Mouse (Mus musculus) thymus, postnatal 0 days (tissue): ENCODE results near the gene Fthl17e. TPM values are rescaled to one million over a fixed set of nuclear protein-coding genes. Genes with fewer than 3 reads are reported as not detected.
"Not testable (repeated sequence)": the region's sequence is repeated elsewhere in the genome, so short reads cannot be mapped to it uniquely, and the experiment has no call there.

Experiments used
- DNase-seq: peaks from one replicate; pipeline ENCODE4 v3.0.0-alpha.2; 2015; ENCODE audit warnings: low spot score
- polyA plus RNA-seq: library from polyadenylated mRNA; unstranded; fragments of >200 nt; fragmentation: Nextera tagmentation; extraction: Ambion mirVana; gene quantifications from 2 replicates; pipeline ENCODE4 v1.2.1, GENCODE M21; 2015

The Fthl17e gene
- polyA plus RNA-seq: not detected in 2 replicates

DNA sequence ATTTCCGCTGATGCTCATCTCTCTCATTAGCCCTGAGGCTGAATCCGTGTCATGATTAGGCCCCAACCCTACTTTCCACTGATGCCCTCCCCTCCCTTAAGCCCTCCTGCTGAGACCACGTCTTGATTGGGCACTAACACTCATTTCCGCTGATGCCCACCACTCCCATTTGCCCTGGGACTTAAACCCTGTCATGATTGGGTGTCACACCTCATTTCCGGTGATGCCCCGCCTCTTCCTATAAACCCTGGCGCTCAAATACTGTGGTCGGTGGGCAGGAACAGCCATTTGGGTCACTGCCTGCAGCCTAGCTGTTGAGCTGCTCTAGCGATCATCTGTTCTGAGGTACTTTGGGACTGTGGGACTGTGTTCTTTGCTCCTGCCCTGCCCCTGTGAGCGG, at the start of gene Fthl17e:
TSS of gene Fthl17e (plus strand) at position 301 of the 400 bp plus-strand sequence.
- DNase-seq: not testable (repeated sequence)

DNA sequence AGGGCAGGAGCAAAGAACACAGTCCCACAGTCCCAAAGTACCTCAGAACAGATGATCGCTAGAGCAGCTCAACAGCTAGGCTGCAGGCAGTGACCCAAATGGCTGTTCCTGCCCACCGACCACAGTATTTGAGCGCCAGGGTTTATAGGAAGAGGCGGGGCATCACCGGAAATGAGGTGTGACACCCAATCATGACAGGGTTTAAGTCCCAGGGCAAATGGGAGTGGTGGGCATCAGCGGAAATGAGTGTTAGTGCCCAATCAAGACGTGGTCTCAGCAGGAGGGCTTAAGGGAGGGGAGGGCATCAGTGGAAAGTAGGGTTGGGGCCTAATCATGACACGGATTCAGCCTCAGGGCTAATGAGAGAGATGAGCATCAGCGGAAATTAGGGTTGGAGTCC, 46.6 kb upstream of the Fthl17e start, which contains the start of gene Fthl17d:
TSS of gene Fthl17d (minus strand) at position 101 of the 400 bp plus-strand sequence.
- DNase-seq: not testable (repeated sequence)

DNA sequence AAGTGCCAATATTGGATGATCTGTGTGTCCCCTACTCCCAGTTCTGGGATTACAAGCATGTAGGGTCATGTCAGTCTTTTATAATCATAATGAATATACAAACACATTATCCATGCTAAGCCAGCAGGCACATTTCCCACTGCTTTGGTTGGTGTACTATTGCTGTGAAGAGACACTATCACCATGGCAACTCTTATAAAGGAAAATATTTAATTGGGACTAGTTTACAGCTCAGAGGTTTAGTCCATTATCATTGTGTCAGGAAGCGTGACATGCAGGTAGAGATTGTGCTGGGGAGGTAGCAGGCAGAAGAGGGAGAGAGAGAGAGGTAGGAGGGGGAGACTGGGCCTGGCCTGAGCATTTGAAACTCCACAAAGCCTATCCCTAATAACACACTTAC, 17.2 kb upstream of the Fthl17e start:
- no peak for DNase-seq

DNA sequence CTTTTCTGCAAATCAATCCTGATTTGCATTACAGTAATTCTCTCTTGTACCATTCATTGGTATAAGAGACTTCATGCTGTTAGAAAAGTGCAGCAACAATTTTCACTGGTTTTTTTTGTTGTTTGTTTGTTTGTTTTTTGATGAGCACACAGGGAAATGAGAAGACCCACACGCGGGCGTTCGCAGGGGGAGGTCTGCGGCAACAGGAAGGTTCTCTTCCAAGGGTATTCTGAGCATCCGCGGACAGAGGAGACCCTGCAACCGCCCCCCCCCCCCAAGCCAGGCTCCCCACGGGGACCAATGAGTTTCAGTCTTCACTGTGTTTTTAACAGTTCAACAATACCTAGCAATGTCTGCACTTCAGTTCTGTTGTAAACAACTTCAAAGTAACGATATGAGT, 13.8 kb upstream of the Fthl17e start:
- no peak for DNase-seq

DNA sequence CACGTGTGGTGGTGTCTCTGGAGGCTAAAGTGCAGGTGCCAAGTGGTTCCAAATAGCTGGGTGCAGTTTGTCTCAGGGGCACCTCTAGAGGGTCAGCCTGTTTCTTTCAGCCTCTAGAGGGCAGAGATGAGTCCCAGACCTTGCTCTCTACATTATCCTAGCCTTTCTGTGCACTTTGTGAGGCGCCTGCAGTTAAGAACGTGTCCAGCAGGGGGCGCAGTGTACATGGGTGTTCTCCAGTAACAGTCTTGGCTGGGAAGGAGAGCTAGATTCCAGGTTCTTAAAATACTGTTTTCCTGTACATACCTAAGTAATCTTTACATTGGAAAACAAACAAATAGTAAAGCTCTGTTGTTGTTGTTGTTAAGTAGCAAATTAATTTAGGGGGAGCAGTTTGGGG, 8.3 kb downstream of the Fthl17e start:
- DNase-seq: not testable (repeated sequence)

DNA sequence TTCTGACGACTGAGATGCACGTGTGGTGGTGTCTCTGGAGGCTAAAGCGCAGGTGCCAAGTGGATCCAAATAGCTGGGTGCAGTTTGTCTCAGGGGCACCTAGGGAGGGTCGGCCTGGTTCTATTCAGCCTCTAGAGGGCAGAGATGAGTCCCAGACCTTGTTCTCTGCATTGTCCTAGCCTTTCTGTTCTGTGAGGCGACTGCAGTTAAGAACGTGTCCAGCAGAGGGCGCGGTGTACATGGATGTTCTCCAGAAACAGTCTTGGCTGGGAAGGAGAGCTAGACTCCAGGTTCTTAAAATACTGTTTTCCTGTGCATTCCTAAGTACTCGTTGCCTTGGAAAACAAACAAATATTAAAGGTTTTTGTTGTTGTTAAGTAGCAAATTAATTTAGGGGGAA, 27.7 kb downstream of the Fthl17e start:
- DNase-seq: not testable (repeated sequence)

DNA sequence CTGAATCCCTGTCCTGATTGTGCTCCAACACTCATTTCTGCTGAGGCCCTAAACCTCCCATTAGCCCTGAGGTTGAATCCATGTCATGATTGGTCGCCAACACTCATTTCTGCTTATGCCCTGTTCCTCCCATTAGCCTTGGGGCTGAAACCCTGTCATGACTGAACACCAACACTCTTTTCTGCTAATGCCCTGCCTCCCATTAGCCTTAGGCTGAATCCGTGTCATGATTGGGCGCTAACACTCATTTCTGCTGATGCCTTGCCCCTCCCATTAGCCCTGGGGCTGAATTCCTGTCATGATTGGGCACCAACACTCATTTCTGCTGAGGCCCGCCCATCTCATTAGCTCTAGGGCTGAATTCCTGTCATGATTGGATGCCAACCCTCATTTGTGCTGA, 28.8 kb downstream of the Fthl17e start:
- no peak for DNase-seq

DNA sequence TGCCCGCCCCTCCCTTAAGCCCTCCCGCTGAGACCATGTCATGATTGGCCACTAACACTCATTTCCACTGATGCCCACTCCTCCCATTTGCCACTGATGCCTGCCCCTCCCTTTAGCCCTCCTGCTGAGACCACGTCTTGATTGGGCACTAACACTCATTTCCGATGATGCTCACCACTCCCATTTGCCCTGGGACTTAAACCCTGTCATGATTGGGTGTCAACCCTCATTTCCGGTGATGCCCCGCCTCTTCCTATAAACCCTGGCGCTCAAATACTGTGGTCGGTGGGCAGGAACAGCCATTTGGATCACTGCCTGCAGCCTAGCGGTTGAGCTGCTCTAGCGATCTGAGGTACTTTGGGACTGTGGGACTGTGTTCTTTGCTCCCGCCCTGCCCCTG, 29.4 kb downstream of the Fthl17e start, which contains the start of gene Fthl17f:
TSS of gene Fthl17f (plus strand) at position 301 of the 400 bp plus-strand sequence.
- not testable (repeated sequence) for DNase-seq

DNA sequence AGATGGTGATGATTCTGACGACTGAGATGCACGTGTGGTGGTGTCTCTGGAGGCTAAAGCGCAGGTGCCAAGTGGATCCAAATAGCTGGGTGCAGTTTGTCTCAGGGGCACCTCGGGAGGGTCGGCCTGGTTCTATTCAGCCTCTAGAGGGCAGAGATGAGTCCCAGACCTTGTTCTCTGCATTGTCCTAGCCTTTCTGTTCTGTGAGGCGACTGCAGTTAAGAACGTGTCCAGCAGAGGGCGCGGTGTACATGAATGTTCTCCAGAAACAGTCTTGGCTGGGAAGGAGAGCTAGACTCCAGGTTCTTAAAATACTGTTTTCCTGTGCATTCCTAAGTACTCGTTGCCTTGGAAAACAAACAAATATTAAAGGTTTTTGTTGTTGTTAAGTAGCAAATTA, 44.4 kb downstream of the Fthl17e start:
- not testable (repeated sequence) for DNase-seq

Other genes with a start within 250 kb of the Fthl17e start
- gene Ssxb5, start 229.8 kb upstream of the Fthl17e start, polyA plus RNA-seq: not detected in 2 replicates
- gene Gm6592, start 189.5 kb upstream of the Fthl17e start, polyA plus RNA-seq: not detected in 2 replicates
- not detected in 2 replicates for gene Gm5751, start 159.2 kb upstream of the Fthl17e start, polyA plus RNA-seq
- 0.67 and 0.78 TPM in 2 replicates for gene B630019K06Rik, start 141.1 kb upstream of the Fthl17e start, polyA plus RNA-seq
- gene Fthl17b, start 70.5 kb upstream of the Fthl17e start, polyA plus RNA-seq: not detected in 2 replicates
- gene Fthl17c, start 56.9 kb upstream of the Fthl17e start, polyA plus RNA-seq: not detected in 2 replicates
- not detected in 2 replicates for gene Fthl17d, start 46.7 kb upstream of the Fthl17e start, polyA plus RNA-seq
- gene Fthl17f, start 29.5 kb downstream of the Fthl17e start, polyA plus RNA-seq: not detected in 2 replicates
- gene 4930402K13Rik, start 71.1 kb downstream of the Fthl17e start, polyA plus RNA-seq: not detected in 2 replicates
- 0.37 and 0.88 TPM in 2 replicates for gene Lancl3, start 166.4 kb downstream of the Fthl17e start, polyA plus RNA-seq
- gene Gm14862, start 223.4 kb downstream of the Fthl17e start, polyA plus RNA-seq: not detected in 2 replicates
- gene Xk, start 239.3 kb downstream of the Fthl17e start, polyA plus RNA-seq: 0.69 and 0.78 TPM in 2 replicates